Mouse (Mus musculus) MEL (cell line): ENCODE results near the gene Arid4b.

Experiments
- CHD1 ChIP-seq: IDR thresholded peaks from 2 replicates; pipeline ENCODE4 v1.6.1; 2012; ENCODE audit warnings: low read depth, mild to moderate bottlenecking, inconsistent platforms, low read length, improper control_type of control experiment
- CTCF ChIP-seq, 3 experiments: IDR thresholded peaks in 2 of 3; conservative IDR thresholded peaks in 1 of 3; 2 replicates each; pipeline ENCODE4 v1.5.1; 2011 to 2012; ENCODE audit warnings: low read length in 3 of 3, low read depth in 2 of 3, mild to moderate bottlenecking in 2 of 3, improper control_type of control experiment in 1 of 3, inconsistent platforms in 1 of 3, mixed read lengths in 1 of 3, moderate library complexity in 1 of 3; ENCODE audit not compliant: control insufficient read depth in 1 of 3, insufficient read depth in 1 of 3, poor library complexity in 1 of 3, severe bottlenecking in 1 of 3
- EP300 ChIP-seq, 2 experiments: IDR thresholded peaks; 2 replicates each; pipeline ENCODE4 v1.6.1; 2011; ENCODE audit warnings: improper control_type of control experiment in 2 of 2, low read length in 2 of 2, low read depth in 1 of 2, mild to moderate bottlenecking in 1 of 2
- ETS1 ChIP-seq: IDR thresholded peaks from 2 replicates; pipeline ENCODE4 v1.6.1; 2012; ENCODE audit warnings: low read depth, mild to moderate bottlenecking, inconsistent platforms, low read length, improper control_type of control experiment, moderate library complexity
- GATA1 ChIP-seq: IDR thresholded peaks from 2 replicates; pipeline ENCODE4 v1.6.1; 2011; ENCODE audit warnings: low read depth, low read length, improper control_type of control experiment
- MAZ ChIP-seq: IDR thresholded peaks from 2 replicates; pipeline ENCODE4 v1.6.1; 2012; ENCODE audit warnings: low read depth, mild to moderate bottlenecking, inconsistent platforms, low read length, improper control_type of control experiment
- MXI1 ChIP-seq: IDR thresholded peaks from 2 replicates; pipeline ENCODE4 v1.6.1; 2011; ENCODE audit warnings: mild to moderate bottlenecking, low read depth, low read length, improper control_type of control experiment
- POLR2A ChIP-seq, 2 experiments: IDR thresholded peaks; 2 replicates each; pipeline ENCODE4 v1.6.1; 2011 to 2012; ENCODE audit warnings: low read length in 2 of 2, mild to moderate bottlenecking in 2 of 2, control low read depth in 1 of 2, improper control_type of control experiment in 1 of 2, low read depth in 1 of 2, moderate library complexity in 1 of 2; ENCODE audit not compliant: control insufficient read depth in 1 of 2, insufficient read depth in 1 of 2, poor library complexity in 1 of 2
- POLR2AphosphoS2 ChIP-seq: IDR thresholded peaks from 2 replicates; pipeline ENCODE4 v1.6.1; 2011; ENCODE audit warnings: low read length, improper control_type of control experiment
- TAL1 ChIP-seq: IDR thresholded peaks from 2 replicates; pipeline ENCODE4 v1.6.1; 2012; ENCODE audit warnings: mild to moderate bottlenecking, inconsistent platforms, low read length, moderate library complexity, mixed read lengths
- USF1 ChIP-seq: IDR thresholded peaks from 2 replicates; pipeline ENCODE4 v1.6.1; 2014; ENCODE audit warnings: low read depth, mild to moderate bottlenecking, inconsistent platforms, low read length, improper control_type of control experiment, moderate library complexity
- ZC3H11A ChIP-seq: IDR thresholded peaks from 2 replicates; pipeline ENCODE4 v1.6.1; 2012; ENCODE audit warnings: low read depth, mild to moderate bottlenecking, inconsistent platforms, low read length, improper control_type of control experiment
- ZNF384 ChIP-seq: IDR thresholded peaks from 2 replicates; pipeline ENCODE4 v1.6.1; 2012; ENCODE audit warnings: low read depth, mild to moderate bottlenecking, inconsistent platforms, low read length, improper control_type of control experiment

GRCm38 (mm10) chr13:14033309-14034072, 29.5 kb upstream of the Arid4b start:
- peak; percentile 75 for TF ChIP-seq TAL1
- TF ChIP-seq USF1, result peak; percentile 87
- TF ChIP-seq MAZ, result no peak
- TF ChIP-seq ETS1, result peak; percentile 90
- TF ChIP-seq POLR2A (IDR thresholded peaks at IDR 0.05; ENCODE audit: control insufficient read depth in 1 of 2, insufficient read depth in 1 of 2, low read depth in 1 of 2, low read length in 2 of 2, poor library complexity in 1 of 2), result no peak
- TF ChIP-seq ZC3H11A, result no peak
- TF ChIP-seq ZNF384, result peak; percentile 86
- TF ChIP-seq EP300 (IDR thresholded peaks at IDR 0.05; ENCODE audit: low read depth in 1 of 2, low read length in 2 of 2), result peak; percentile 90 to 91
- TF ChIP-seq CTCF (IDR thresholded peaks at IDR 0.05 in 2 of 3, conservative IDR thresholded peaks at IDR 0.05 in 1 of 3; ENCODE audit: control insufficient read depth in 1 of 3, insufficient read depth in 1 of 3, low read depth in 2 of 3, low read length in 3 of 3, poor library complexity in 1 of 3, severe bottlenecking in 1 of 3), result no peak
- peak; percentile 58; the same call in 1 of the 2 replicates for TF ChIP-seq POLR2AphosphoS2
- peak; percentile 98 for TF ChIP-seq GATA1
- TF ChIP-seq MXI1, result peak; percentile 40
- peak; percentile 64; the same call in 1 of the 2 replicates for TF ChIP-seq CHD1
